Mouse (Mus musculus): Measurements from ENCODE around the gene Cog6. TPM values are rescaled to one million over a fixed set of nuclear protein-coding genes. Genes with fewer than 3 reads are reported as not detected.

Cog6 gene
- total RNA-seq, 1 experiment from 2014 or later: 18.2 TPM

Other genes starting within 250 kb of the Cog6 start
- 1.9 TPM in 1 of 2 replicates, not detected in the other for gene Lhfp, start 24.3 kb upstream of the Cog6 start, total RNA-seq (2017)

Data from common myeloid progenitor, adult 5-6 weeks (primary cell).